In genomic region chr11:54002761-54003717, GRCm38 (mm10) we compare ENCODE assay signal across 9 mouse cellular contexts. TPM values are rescaled to one million over a fixed set of nuclear protein-coding genes. Genes with fewer than 3 reads are reported as not detected.
A peak's percentile ranks its signal among the peaks of the same experiment; 100 is the strongest.
DNase-seq lines count a peak whose midpoint lies in the region; ATAC-seq lines count a peak whose summit lies in the region.
"Had no signal": no experiment of that assay in that cellular context is flagged by ENCODE, and none has a peak within 500 bp of the region (broad histone marks: within the 10 kb centered on the region; RNA-seq: fewer than 3 reads in every experiment).

No protein-coding gene starts in this region.

- intact Hi-C loops in left cerebral cortex, postnatal 36 days (cut with DNase I) = loop anchor here (1.0 kb wide), 3 partner anchors 51 to 254 kb away; no protein-coding TSS in a partner anchor

- peak; percentile 37 for DNase-seq in 3134 (ENCODE audit: extremely low read depth, insufficient read length, low spot score)
- peak; percentile 41 for DNase-seq in adrenal gland, adult 2 months
- peak; percentile 84 for DNase-seq in embryo, embryonic 10 days (ENCODE audit: low spot score)
- peak; percentile 64 for DNase-seq in gastrocnemius, postnatal 10 days
- peak; percentile 70 for DNase-seq in kidney, adult 18-20 months
- peak; percentile 36 to 51 for DNase-seq in left cerebral cortex, postnatal 36 days (ENCODE audit: low spot score in 2 of 2)
- DNase-seq in right cerebral cortex, postnatal 14 days = peak; percentile 65

- 0 out of 2 replicates have a peak, but pooled peaks have one; percentile 28 for ATAC-seq in megakaryocyte-erythroid progenitor cell, adult 5-6 weeks (replicated peaks; ENCODE audit: low FRiP score, low TSS enrichment, poor library complexity, severe bottlenecking)

RNA-seq across cellular contexts. Expression of gene Slc22a21, which starts 22.9 kb away (rescaled TPM):
- total RNA-seq in adrenal gland, adult 2 months (2021) = 1 to 10 TPM; 2.8 to 5.3 TPM
- polyA plus RNA-seq in adrenal gland, adult 2 months (2012; rRNA removed) = 3.3 and 3.9 TPM in 2 replicates
- total RNA-seq in gastrocnemius, postnatal 10 days (2021) = 1 to 10 TPM; 1.7 to 2.6 TPM
- total RNA-seq in left cerebral cortex, postnatal 36 days (2021) = 1 to 10 TPM; 1.1 to 1.9 TPM
- 1.5 and 4.3 TPM in 2 replicates for total RNA-seq in megakaryocyte-erythroid progenitor cell, adult 5-6 weeks (2014; fragmentation: Nextera tagmentation)
- 2.3 TPM in 1 of 2 replicates, not detected in the other for total RNA-seq in megakaryocyte-erythroid progenitor cell, adult 5-6 weeks (2017)

RNA-seq across cellular contexts. Expression of gene Slc22a4, which starts 24.9 kb away (rescaled TPM):
- 10 to 100 TPM in 1 of 2 experiments, 1 to 10 TPM in 1; 7.1 to 10.8 TPM for total RNA-seq in adrenal gland, adult 2 months (2021)
- 7.1 and 10.3 TPM in 2 replicates for polyA plus RNA-seq in adrenal gland, adult 2 months (2012; rRNA removed)
- 1 to 10 TPM; 1.4 to 2.8 TPM for total RNA-seq in gastrocnemius, postnatal 10 days (2021)
- total RNA-seq in left cerebral cortex, postnatal 36 days (2021) = 1 to 10 TPM; 4.3 to 5.3 TPM
- total RNA-seq in megakaryocyte-erythroid progenitor cell, adult 5-6 weeks (2014; fragmentation: Nextera tagmentation) = 8.4 and 11.5 TPM in 2 replicates
- 1.8 and 4.9 TPM in 2 replicates for total RNA-seq in megakaryocyte-erythroid progenitor cell, adult 5-6 weeks (2017)
- polyA plus RNA-seq: CD4-positive, CD25-positive, alpha-beta regulatory T cell, adult 4 months had no signal

Comparison
In these comparisons a context has a peak if more than half of its experiments do, and no peak if none do; other contexts are left out.
1. Peak in every context shown above with its lines: DNase-seq and ATAC-seq.